Mouse (Mus musculus): ENCODE measurements at regions not wholly inside any gene's neighbourhood (a gene's known extent, or its start where the extent isn't known, plus 50 kb on each side); places are given as distances from the start of the nearest gene placed in this dataset.

GRCm38 (mm10) chr2:61454729-61455128 lies 123.7 kb upstream of the Tank start:
- intact Hi-C loops (cut with DNase I; ENCODE audit: low total_unique reads): no loop called here
- no peak for DNase-seq

DNA sequence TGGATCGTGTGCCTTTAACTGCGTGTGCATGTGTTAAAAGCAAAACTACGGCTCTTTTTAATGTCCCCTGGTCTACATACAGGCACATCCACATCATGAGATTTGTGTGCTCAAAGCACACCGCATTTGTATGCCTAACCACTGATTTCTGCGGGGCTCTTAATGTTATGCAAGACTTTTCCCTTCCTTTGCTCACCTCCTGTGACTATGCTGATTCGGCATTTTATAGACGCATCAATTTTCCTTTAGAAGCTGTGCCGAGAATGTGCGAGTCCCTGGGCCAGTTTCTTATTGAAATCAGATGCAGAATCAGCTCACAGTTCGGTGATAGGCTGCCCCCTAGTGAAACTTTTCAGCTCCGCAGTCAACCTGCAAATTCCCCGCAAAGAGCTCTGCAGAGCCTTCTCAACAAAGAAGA lies 124.1 kb upstream of the Tank start:
- peak; percentile 80 for DNase-seq
- intact Hi-C loops (cut with DNase I; ENCODE audit: low total_unique reads): no loop called here

GRCm38 (mm10) chr2:61453490-61454281 lies 124.7 kb upstream of the Tank start:
- peak; percentile 75 for DNase-seq
- intact Hi-C loops (cut with DNase I; ENCODE audit: low total_unique reads): loop anchor here (2.0 kb wide), 1 partner anchor 733 kb away; no protein-coding TSS in a partner anchor

DNA sequence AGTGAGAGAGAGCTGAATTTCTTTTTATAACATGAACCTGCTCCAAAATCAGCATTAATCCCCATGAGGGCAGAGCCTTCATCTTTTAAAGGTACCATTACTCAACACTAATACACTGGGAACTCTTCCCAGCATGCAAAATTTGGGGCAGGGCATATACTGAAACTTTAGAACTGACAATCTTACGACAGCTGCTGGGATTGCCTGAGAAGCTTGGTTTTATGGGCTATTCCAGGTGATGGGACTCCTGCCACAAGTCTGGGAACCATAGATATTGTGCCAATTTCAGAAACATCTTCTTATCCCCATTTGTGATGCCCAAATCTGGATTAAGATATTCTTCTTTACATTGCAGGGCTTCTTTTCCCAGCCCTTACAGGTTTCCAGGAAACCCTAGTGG lies 125.8 kb upstream of the Tank start:
- intact Hi-C loops (cut with DNase I; ENCODE audit: low total_unique reads): loop anchor here (2.0 kb wide), 1 partner anchor 732 kb away; no protein-coding TSS in a partner anchor
- DNase-seq: no peak

- intact Hi-C loops (cut with DNase I; ENCODE audit: low total_unique reads): no loop called here
- no peak for DNase-seq
These were observed 127.7 kb upstream of the Tank start for GRCm38 (mm10) chr2:61450731-61451130.

DNA sequence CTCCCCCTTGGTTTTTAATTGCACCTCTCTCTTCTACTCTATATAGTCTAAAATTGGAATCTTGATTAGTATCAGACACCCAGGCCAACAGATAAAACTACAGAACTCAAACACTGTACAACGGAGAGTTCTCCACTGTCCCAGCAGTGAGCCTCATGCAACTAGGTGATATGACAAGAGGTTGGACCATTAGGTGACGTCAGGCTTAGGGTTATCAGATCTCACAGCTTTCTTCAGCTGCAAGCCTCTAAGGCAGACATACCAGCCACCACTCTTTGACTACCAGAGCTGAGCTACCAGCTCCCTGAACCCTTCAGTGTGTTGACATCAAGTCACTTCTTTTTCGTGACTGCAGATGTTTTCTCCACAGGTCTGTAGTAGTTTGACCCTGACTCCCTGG lies 141.8 kb upstream of the Tank start:
- intact Hi-C loops (cut with DNase I; ENCODE audit: low total_unique reads): no loop called here

DNA sequence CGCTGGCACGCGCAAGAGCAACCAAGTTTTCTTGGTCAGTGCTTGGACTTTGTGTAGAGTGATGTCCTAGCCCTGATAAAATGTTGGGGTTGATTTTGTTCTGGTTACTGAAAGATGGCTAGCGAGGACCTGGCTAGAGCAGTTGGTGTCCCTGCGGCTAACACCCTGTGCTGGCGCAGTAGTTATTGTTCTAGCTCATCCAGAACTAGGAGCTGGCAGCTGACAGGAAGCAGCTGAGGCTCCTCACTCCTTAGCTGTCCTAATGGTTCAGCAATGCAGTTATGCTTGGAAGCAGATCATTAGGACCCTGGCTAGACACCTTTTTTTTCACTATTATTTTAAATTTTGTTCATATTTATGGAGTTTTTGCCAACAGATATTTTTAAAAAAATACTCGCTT lies 170.5 kb upstream of the Tank start:
- no peak for DNase-seq
- intact Hi-C loops (cut with DNase I; ENCODE audit: low total_unique reads): loop anchor here (10.0 kb wide), 1 partner anchor 603 kb away; no protein-coding TSS in a partner anchor

More for the DNA sequence above, 141.8 kb upstream of the Tank start:
- no peak for DNase-seq

DNA sequence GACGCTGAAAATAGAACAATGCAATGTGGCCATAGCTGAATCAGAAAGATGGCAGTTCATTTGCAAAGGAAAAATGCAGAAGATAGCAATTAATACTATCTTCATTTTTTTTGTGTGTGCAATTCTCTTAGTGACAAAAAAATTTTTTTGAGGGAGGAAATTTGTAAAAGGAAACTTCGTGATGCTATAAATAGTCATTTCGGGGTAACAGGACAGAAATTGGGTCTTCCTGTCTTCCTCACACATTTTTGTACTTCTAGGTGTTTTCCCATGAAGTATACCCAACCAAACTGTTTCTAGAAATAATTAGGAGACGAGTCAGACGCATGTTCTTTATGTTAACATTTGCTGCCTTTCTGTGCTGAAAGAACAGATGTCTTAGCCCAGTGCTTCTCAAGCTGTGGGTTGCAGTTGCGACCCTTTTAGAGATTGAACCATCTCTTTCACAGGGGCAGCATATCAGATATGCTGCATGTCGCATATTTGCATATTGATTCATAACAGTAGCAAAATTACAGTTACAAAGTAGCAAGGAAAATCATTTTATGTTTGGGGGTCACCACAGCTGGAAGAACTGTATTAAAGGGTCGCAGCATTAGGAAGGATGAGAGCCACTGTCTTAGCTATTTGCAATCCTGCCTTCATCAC lies 172.2 kb upstream of the Tank start:
- intact Hi-C loops (cut with DNase I; ENCODE audit: low total_unique reads): loop anchor here (10.0 kb wide), 1 partner anchor 601 kb away; no protein-coding TSS in a partner anchor
- no peak for DNase-seq

- DNase-seq: no peak
- intact Hi-C loops (cut with DNase I; ENCODE audit: low total_unique reads): loop anchor here (10.0 kb wide), 1 partner anchor 600 kb away; no protein-coding TSS in a partner anchor
These were observed 173.1 kb upstream of the Tank start for GRCm38 (mm10) chr2:61405261-61405660.

DNA sequence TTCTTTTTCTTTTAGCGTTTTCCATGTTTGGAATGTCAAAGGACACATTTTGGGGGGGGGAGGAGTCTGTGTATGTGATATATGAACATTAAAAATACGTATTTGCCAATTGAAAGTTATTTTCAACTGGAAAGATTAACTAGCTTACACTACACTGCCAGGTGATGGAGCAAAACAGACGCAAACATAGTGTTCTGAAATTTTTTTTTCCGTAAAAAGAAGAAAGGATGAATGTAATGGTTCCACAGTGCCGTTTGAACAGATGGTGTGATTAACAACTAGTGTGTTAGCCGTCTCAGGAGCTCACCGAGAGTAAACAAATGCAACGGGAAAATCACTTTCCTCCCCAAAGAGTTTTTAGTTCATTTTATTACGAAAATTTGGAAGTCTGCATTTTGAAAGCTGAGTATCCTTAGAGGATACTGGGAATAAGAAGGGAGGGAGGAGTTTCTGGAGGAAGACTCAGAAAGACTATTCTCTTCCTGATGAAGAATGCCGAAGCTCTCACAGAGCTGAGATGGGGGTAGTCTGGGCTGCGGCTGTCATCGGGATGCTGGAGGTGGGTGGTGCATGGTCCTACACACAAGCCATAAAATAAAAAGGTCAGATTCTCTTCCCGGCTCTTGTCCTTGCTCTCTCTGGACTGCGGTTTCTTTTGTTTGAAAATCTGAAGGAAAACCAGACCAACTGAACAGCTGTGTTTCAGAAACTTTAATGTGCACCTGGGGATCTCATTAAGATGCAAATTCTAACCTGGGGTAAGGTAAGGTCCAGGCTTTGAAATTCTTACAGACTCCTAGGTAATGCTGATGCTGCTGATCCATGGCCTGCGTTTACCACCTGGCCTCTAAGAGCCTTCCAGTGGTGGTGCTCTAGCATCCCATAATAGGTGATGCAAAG lies 175.5 kb upstream of the Tank start:
- DNase-seq: no peak
- intact Hi-C loops (cut with DNase I; ENCODE audit: low total_unique reads): loop anchor here (10.0 kb wide), 1 partner anchor 598 kb away; no protein-coding TSS in a partner anchor

DNA sequence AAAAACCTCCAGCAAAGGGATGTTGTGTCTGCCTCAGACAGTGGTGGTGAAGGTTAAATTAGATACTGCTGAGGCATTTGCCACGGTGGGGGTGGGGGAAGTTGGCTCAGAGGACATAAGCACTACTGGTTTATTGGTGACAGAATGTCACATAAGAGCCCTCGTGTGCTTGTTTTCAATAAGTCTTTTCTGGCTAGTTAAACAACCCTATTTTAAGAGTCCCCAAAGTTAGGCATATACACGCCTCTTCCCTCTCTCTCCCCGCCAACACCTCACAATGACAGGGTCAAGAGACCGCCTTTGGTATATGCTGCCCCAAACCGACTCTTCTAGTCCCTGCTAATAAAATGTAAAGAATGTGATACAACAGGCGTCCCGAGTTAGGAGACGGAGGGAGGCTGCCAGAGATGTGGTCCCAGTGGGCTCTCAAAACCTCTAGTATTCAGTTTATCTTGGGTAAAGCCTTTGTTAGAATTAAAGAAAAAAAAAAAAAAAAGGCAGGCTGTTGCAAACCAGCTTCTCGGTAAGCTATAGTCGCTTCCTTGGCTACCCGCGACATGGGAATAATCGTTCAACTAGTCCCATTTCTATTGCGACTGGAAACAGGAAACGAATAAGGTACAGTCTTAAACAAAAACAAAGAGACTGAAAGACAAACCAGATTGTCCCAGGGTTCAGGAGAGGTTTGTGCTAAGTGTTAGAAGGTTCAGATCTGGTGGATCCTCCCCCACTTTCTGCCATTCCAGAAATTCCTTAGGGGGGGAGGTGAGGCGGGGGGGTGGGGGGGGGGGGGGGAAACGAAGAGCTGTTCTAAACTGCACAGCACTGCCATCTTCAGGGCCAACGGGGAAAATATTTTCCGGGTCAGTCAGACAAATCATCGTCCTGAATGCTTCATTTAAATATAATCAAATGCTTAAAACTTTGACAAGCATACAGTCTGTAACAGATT lies 176.5 kb upstream of the Tank start:
- intact Hi-C loops (cut with DNase I; ENCODE audit: low total_unique reads): loop anchor here (10.0 kb wide), 1 partner anchor 597 kb away; no protein-coding TSS in a partner anchor
- peak; percentile 74 for DNase-seq

GRCm38 (mm10) chr2:61398633-61399032 lies 179.8 kb upstream of the Tank start:
- DNase-seq: no peak
- intact Hi-C loops (cut with DNase I; ENCODE audit: low total_unique reads): no loop called here

DNA sequence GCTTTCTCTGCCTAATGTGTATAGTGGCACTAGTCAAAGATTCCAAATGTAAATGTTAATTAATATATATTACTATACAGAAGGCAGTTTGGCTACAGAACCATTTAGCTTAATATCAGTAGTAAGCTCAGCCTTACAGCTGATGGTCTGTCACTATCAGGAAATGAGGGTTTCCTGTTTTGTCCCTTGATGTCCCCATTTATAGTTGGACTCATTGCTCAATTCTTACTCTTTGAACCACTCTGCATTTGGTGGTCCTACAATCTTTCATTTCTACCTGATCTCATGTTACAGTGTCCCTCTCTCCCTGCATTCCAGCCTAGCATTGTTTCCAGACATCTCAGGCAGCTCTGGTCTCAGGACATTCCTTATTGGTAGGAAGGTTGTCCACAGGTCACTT lies 188.8 kb upstream of the Tank start:
- intact Hi-C loops (cut with DNase I; ENCODE audit: low total_unique reads): no loop called here
- no peak for DNase-seq

DNA sequence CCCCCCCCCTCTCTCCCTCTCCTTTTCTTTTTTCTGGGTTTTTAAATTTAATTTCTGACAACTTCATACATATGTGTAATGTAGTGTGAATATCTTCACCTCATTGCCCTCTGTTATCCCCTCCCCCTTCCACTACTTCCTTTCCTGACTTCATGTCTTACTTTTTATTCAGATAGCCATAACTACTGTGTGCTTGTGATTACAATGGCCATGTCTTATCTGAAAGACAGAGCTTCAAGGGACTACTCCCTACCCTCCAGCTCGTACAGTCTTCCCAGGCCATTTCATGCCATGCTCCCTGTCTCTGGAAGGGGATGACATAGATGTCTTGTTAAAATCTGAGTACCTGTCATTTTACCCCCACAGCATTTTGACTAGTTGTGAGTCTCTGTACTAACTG lies 189.2 kb upstream of the Tank start:
- intact Hi-C loops (cut with DNase I; ENCODE audit: low total_unique reads): no loop called here
- DNase-seq: no peak

- peak; percentile 10 for DNase-seq
- intact Hi-C loops (cut with DNase I; ENCODE audit: low total_unique reads): no loop called here
These were observed 190.8 kb upstream of the Tank start for GRCm38 (mm10) chr2:61387561-61387960.

- intact Hi-C loops (cut with DNase I; ENCODE audit: low total_unique reads): no loop called here
- DNase-seq: no peak
These were observed 191.4 kb upstream of the Tank start for GRCm38 (mm10) chr2:61386966-61387365.

DNA sequence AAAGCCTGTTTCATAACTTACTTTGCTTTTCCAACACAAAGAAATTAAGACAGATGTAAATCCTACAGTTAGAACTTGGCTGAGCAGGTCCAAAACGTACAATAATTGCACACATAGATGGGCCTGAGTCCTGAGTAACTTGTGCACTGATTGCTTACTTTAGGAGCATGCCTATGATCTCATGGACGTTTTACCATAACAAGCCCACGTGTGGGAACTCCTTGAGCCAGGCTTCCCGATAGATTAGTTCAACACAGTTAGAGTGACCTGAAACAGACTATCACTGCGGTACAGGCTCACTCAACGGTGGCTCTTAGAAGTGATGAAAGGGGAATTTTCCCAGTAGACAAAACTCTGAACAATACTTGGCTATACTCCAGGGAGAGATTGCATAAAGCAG lies 193.9 kb upstream of the Tank start:
- DNase-seq: no peak
- intact Hi-C loops (cut with DNase I; ENCODE audit: low total_unique reads): no loop called here

DNA sequence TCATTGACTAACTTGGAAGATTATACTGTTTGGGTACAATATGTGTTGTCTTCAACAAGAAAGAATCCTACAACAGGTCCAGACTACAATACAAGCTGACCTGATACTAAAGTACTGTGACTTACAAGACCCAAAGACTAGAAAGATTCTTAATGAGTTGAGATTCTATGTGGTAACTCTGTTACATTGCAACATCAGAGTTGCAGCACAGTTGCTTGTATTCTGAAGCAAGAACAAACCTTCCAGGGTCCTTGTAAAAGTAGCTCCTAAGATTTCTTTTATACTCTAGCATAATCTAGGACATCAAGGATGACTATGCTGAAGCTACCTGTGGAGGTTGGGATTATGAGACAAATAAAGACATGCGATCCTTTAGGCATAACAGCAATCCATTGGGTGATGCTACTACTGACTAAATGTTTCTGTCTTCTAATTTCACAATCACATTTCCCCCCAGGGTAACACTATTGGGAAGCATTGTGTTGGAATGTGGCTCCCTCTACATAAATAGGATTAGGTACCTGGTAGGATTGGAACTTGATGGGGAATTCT lies 194.6 kb upstream of the Tank start:
- intact Hi-C loops (cut with DNase I; ENCODE audit: low total_unique reads): no loop called here
- DNase-seq: no peak
